Mouse (Mus musculus): ENCODE results near the gene Olfr691.
"Not testable (repeated sequence)": the region's sequence is repeated elsewhere in the genome, so short reads cannot be mapped to it uniquely, and the experiment has no call there.

The Olfr691 gene

GRCm38 (mm10) chr7:105342170-105342569, at the start of gene Olfr691:
TSS of gene Olfr691 (minus strand) at chr7:105342270.
- no peak for DNase-seq (ENCODE audit: low spot score in 2 of 2)

GRCm38 (mm10) chr7:105390236-105390635, 48.2 kb upstream of the Olfr691 start:
- no peak for DNase-seq (ENCODE audit: low spot score in 2 of 2)

- no peak for DNase-seq (ENCODE audit: low spot score in 2 of 2)
Measured at GRCm38 (mm10) chr7:105387696-105388095, 45.6 kb upstream of the Olfr691 start.

- no peak for DNase-seq (ENCODE audit: low spot score in 2 of 2)
Measured at GRCm38 (mm10) chr7:105380329-105380728, 38.3 kb upstream of the Olfr691 start.

GRCm38 (mm10) chr7:105374866-105375265, 32.8 kb upstream of the Olfr691 start, which contains the start of gene Gm5901:
TSS of gene Gm5901 (plus strand) at chr7:105375038.
- no peak for DNase-seq (ENCODE audit: low spot score in 2 of 2)

GRCm38 (mm10) chr7:105373976-105374375, 31.9 kb upstream of the Olfr691 start:
- DNase-seq (ENCODE audit: low spot score in 2 of 2), result no peak

GRCm38 (mm10) chr7:105373509-105373908, 31.4 kb upstream of the Olfr691 start:
- DNase-seq (ENCODE audit: low spot score in 2 of 2), result no peak

GRCm38 (mm10) chr7:105372912-105373311, 30.8 kb upstream of the Olfr691 start:
- no peak for DNase-seq (ENCODE audit: low spot score in 2 of 2)

- no peak for DNase-seq (ENCODE audit: low spot score in 2 of 2)
Measured at GRCm38 (mm10) chr7:105368521-105368920, 26.5 kb upstream of the Olfr691 start.

- DNase-seq (ENCODE audit: low spot score in 2 of 2), result no peak
Measured at GRCm38 (mm10) chr7:105367930-105368329, 25.9 kb upstream of the Olfr691 start, which contains the start of gene Olfr692. TSS of gene Olfr692 (plus strand) at chr7:105368230.

GRCm38 (mm10) chr7:105367268-105367667, 25.2 kb upstream of the Olfr691 start:
- DNase-seq (ENCODE audit: low spot score in 2 of 2), result no peak

GRCm38 (mm10) chr7:105361713-105362112, 19.6 kb upstream of the Olfr691 start:
- DNase-seq (ENCODE audit: low spot score in 2 of 2), result no peak

- not testable (repeated sequence) for DNase-seq (ENCODE audit: low spot score in 2 of 2)
Measured at GRCm38 (mm10) chr7:105356487-105356886, 14.4 kb upstream of the Olfr691 start.

GRCm38 (mm10) chr7:105356064-105356463, 14.0 kb upstream of the Olfr691 start:
- not testable (repeated sequence) for DNase-seq (ENCODE audit: low spot score in 2 of 2)

- DNase-seq (ENCODE audit: low spot score in 2 of 2), result no peak
Measured at GRCm38 (mm10) chr7:105342752-105343151, 682 bp upstream of the Olfr691 start.

- no peak for DNase-seq (ENCODE audit: low spot score in 2 of 2)
Measured at GRCm38 (mm10) chr7:105334004-105334403, 8.1 kb downstream of the Olfr691 start, which contains the start of gene Olfr690. TSS of gene Olfr690 (minus strand) at chr7:105334104.

- DNase-seq (ENCODE audit: low spot score in 2 of 2), result no peak
Measured at GRCm38 (mm10) chr7:105325302-105325701, 16.8 kb downstream of the Olfr691 start.

- no peak for DNase-seq (ENCODE audit: low spot score in 2 of 2)
Measured at GRCm38 (mm10) chr7:105310865-105311264, 31.2 kb downstream of the Olfr691 start, which contains the start of gene Olfr689. TSS of gene Olfr689 (plus strand) at chr7:105311165.

GRCm38 (mm10) chr7:105290051-105290450, 52.0 kb downstream of the Olfr691 start:
- DNase-seq (ENCODE audit: low spot score in 2 of 2), result no peak

- DNase-seq (ENCODE audit: low spot score in 2 of 2), result no peak
Measured at GRCm38 (mm10) chr7:105287795-105288194, 54.3 kb downstream of the Olfr691 start, which contains the start of gene Olfr688. TSS of gene Olfr688 (plus strand) at chr7:105288095.

All from spleen, postnatal 10 days (tissue).